Mouse (Mus musculus) lung, adult 2 months (tissue): ENCODE results near the gene Ak5. TPM values are rescaled to one million over a fixed set of nuclear protein-coding genes. Genes with fewer than 3 reads are reported as not detected.
"Not testable (repeated sequence)": the region's sequence is repeated elsewhere in the genome, so short reads cannot be mapped to it uniquely, and the experiment has no call there.

Experiments
- DNase-seq: peaks from one replicate; pipeline ENCODE4 v3.0.0; 2022
- H3K4me1 ChIP-seq: fragments of 200-500 bp; 2 replicates; pipeline ENCODE4 v1.6.1; 2011; ENCODE audit warnings: low read length; ENCODE audit not compliant: control insufficient read depth, insufficient read depth
- H3K4me3 ChIP-seq: fragments of 200-500 bp; replicated peaks from 2 replicates; pipeline ENCODE3; 2011; ENCODE audit warnings: low read depth, mild to moderate bottlenecking, control low read depth, low read length; ENCODE audit errors: extremely low read depth
- CTCF ChIP-seq: fragments of 200-500 bp; IDR thresholded peaks from 2 replicates; pipeline ENCODE4 v1.5.1; 2011; ENCODE audit warnings: mild to moderate bottlenecking, low read length, control low read depth; ENCODE audit not compliant: insufficient read depth
- POLR2A ChIP-seq: fragments of 200-500 bp; IDR thresholded peaks from 2 replicates; pipeline ENCODE4 v1.6.1; 2011; ENCODE audit warnings: low read depth, mild to moderate bottlenecking, control low read depth, low read length, borderline replicate concordance; ENCODE audit errors: extremely low read depth
- WGBS: fragments of 180-500 bp; shearing (Covaris S2); methylation state at CpG from one replicate; pipeline ENCODE4 v1.1.7; 2018; 5-methylcytosine and 5-hydroxymethylcytosine counted together
- polyA plus RNA-seq: library from polyadenylated mRNA; depleted of rRNA; stranded (reverse); fragments of >200 nt; gene quantifications from 2 replicates; pipeline ENCODE4 v1.2.3, GENCODE M21; 2012; rRNA removed

Gene Ak5
- polyA plus RNA-seq, result 0.17 and 0.31 TPM in 2 replicates

GRCm38 (mm10) chr3:152668239-152668638 is at the start of gene Ak5:
TSS of gene Ak5 (minus strand) at chr3:152668360.
- TF ChIP-seq CTCF, result no peak
- TF ChIP-seq POLR2A, result no peak
- H3K4me1 ChIP-seq, result 0 out of 2 replicates have a peak, but pooled peaks cover 2% of the 10 kb centered on the region
- peak within 1 kb of the TSS; percentile 5 for H3K4me3 ChIP-seq
- DNase-seq, result no peak
- WGBS, result 4% methylated on average over 5 of the region's 5 CpGs

GRCm38 (mm10) chr3:152713991-152714902 is 46.1 kb upstream of the Ak5 start, which contains the start of gene Pigk:
TSS of gene Pigk (plus strand) at chr3:152714100.
- Histone ChIP-seq H3K4me3 (peak within 1 kb of the TSS; percentile 92), H3K4me1 (no peaks in the 10 kb centered on the region)
- DNase-seq, result peak; percentile 95
- WGBS, result 1% methylated on average over 48 of the region's 48 CpGs
- TF ChIP-seq CTCF (no peak), POLR2A (peak; percentile 59; the same call in 1 of the 2 replicates)

GRCm38 (mm10) chr3:152712957-152713356 is 44.8 kb upstream of the Ak5 start:
- WGBS, result 65% methylated on average over 4 of the region's 4 CpGs
- no peaks in the 10 kb centered on the region for H3K4me1 ChIP-seq
- no peak for DNase-seq
- no peak overlapping the region for H3K4me3 ChIP-seq
- TF ChIP-seq POLR2A, result no peak
- TF ChIP-seq CTCF, result no peak

DNA sequence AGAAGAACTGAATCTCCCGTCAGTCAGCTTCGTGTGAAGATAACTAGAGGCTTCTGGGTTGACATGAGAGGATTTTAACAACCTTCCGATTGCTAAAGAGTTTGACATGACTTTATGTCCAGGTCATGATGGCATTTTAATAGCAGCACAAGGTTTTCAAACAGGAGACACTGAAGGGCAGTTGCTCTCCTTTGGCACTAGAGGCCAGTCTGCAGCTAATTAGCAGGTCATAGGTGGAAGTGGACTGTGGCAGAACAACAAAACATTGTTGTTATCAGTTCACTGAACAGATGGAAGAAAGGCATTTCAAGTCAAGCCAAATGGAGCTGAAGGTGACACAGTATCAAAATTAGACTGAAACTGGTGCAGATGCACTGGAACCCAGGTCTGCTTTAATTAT is 41.8 kb upstream of the Ak5 start:
- H3K4me1 ChIP-seq, result no peaks in the 10 kb centered on the region
- WGBS, result 74% methylated on average over 3 of the region's 3 CpGs
- H3K4me3 ChIP-seq, result no peak overlapping the region
- no peak for TF ChIP-seq CTCF
- TF ChIP-seq POLR2A, result no peak
- DNase-seq, result no peak

- no peak overlapping the region for H3K4me3 ChIP-seq
- TF ChIP-seq POLR2A (no peak), CTCF (no peak)
- 66% methylated on average over 5 of the region's 5 CpGs for WGBS
- no peaks in the 10 kb centered on the region for H3K4me1 ChIP-seq
- no peak for DNase-seq
These were observed 39.2 kb upstream of the Ak5 start for GRCm38 (mm10) chr3:152707321-152707823.

GRCm38 (mm10) chr3:152706901-152707300 is 38.7 kb upstream of the Ak5 start:
- WGBS, result 70% methylated on average over 2 of the region's 2 CpGs
- Histone ChIP-seq H3K4me1 (no peaks in the 10 kb centered on the region), H3K4me3 (no peak overlapping the region)
- no peak for DNase-seq
- TF ChIP-seq CTCF, result no peak

- Histone ChIP-seq H3K4me3 (no peak overlapping the region), H3K4me1 (no peaks in the 10 kb centered on the region)
- no peak for DNase-seq
- TF ChIP-seq CTCF (no peak), POLR2A (no peak)
- WGBS, result 72% methylated on average over 5 of the region's 5 CpGs
These were observed 37.7 kb upstream of the Ak5 start for GRCm38 (mm10) chr3:152705826-152706225.

GRCm38 (mm10) chr3:152702274-152702843 is 34.2 kb upstream of the Ak5 start:
- Histone ChIP-seq H3K4me1 (no peaks in the 10 kb centered on the region), H3K4me3 (no peak overlapping the region)
- TF ChIP-seq CTCF, result no peak
- TF ChIP-seq POLR2A, result no peak
- no peak for DNase-seq
- 65% methylated on average over 8 of the region's 8 CpGs for WGBS

DNA sequence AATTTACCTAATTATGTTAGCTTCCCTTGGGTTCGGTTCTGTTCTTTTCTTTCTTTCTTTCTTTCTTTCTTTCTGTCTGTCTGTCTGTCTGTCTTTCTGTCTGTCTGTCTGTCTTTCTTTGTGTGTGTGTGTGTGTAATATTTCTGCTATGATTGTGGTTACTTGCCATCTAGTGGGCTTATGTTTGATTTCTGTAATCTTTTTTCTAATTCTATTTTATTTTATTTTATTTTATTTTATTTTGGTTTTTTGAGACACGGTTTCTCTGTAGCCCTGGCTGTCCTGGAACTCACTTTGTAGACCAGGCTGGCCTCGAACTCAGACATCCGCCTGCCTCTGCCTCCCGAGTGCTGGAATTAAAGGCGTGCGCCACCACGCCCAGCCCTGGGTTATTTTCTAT is 33.4 kb upstream of the Ak5 start:
- DNase-seq, H3K4me3 ChIP-seq: not testable (repeated sequence)
- 89% methylated on average over 8 of the region's 8 CpGs for WGBS

GRCm38 (mm10) chr3:152699261-152699660 is 31.1 kb upstream of the Ak5 start:
- DNase-seq, result no peak
- TF ChIP-seq CTCF (no peak), POLR2A (no peak)
- no peaks in the 10 kb centered on the region for H3K4me1 ChIP-seq
- H3K4me3 ChIP-seq, result no peak overlapping the region
- WGBS, result 51% methylated on average over 8 of the region's 8 CpGs

More for the DNA sequence above, 33.4 kb upstream of the Ak5 start:
- H3K4me1 ChIP-seq, result not testable (repeated sequence)
